Mouse (Mus musculus) thymus, postnatal 4 days (tissue): ENCODE data around the gene Fam184a.

Experiments
- DNase-seq: peaks from one replicate; pipeline ENCODE4 v3.0.0; 2021

Fam184a gene

GRCm38 (mm10) chr10:53597121-53597881 is 153.6 kb downstream of the Fam184a start:
- DNase-seq, result peak; percentile 76

GRCm38 (mm10) chr10:53596677-53597120 is 154.2 kb downstream of the Fam184a start, which contains the start of gene Asf1a:
Asf1a (plus strand) TSS chr10:53596757.
- DNase-seq, result peak; percentile 96

GRCm38 (mm10) chr10:53595744-53596676 is 154.9 kb downstream of the Fam184a start:
- DNase-seq, result peak; percentile 21

GRCm38 (mm10) chr10:53585777-53586176 is 165.1 kb downstream of the Fam184a start:
- no peak for DNase-seq
